8 mouse cellular contexts compared by ENCODE assay signal in the genomic region with DNA sequence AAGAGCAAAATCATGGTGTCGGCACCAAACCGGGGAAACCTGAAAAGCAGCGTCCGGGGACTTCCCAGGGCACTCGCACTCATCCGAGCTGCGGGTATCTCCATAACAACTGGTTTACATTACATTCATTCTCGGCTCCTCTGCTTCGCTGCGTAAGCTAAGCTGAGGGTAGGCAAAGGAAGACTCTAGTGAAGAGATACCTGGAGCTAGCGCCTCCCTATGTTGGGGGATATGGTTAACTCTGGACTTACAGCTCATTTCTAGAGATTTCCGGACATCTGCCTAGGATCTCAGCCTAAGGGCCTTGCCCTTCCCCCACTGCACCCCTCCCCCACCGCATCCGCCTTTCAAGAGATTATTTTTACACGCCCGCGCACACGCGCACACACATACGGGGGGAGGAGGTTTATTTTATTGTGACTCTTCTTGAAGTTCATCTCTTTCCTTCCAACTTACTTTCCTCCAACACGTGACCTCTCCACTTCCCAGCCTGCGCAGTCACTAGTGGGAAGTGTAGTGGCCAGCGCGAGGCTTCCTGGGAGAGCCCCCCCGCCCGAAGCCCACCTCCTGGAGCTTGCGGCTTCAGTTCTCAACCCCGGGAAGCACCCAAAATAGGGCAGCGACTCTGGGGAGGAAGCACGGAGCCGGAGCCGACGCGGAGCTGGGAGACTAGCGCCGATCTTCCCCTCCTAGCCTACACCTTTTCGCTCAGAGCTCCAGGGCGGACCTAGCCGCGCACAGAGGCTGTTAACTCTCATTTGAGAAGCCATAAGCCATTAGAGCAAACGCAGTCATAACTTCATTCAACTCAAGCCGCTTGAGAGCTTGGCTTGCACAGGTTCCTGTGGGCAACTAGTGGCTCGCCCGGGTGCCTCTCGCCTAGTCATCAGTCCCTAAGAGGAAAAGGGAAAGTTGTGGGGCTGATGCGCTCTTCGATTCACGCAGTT. TPM values are rescaled to one million over a fixed set of nuclear protein-coding genes. Genes with fewer than 3 reads are reported as not detected.
DNase-seq lines count a peak whose midpoint lies in the region; ATAC-seq lines count a peak whose summit lies in the region.

No protein-coding gene starts in this region.

- H3K9ac ChIP-seq in heart, embryonic 16.5 days (ENCODE audit: low read length) = no peak overlapping the region
- no peak overlapping the region for H3K9ac ChIP-seq in neural tube, embryonic 14.5 days (replicated peaks; ENCODE audit: low read depth, low read length)

- H3K4me2 ChIP-seq in heart, embryonic 16.5 days (ENCODE audit: low read depth, low read length) = peak overlapping the region; percentile 59
- peak overlapping the region; percentile 83 for H3K4me2 ChIP-seq in neural tube, embryonic 14.5 days (ENCODE audit: low read depth, low read length)

- H3K9me3 ChIP-seq in heart, embryonic 16.5 days (replicated peaks; ENCODE audit: control insufficient read depth, low read length) = no peaks in the 10 kb centered on the region
- H3K9me3 ChIP-seq in embryonic facial prominence, embryonic 10.5 days = no peaks in the 10 kb centered on the region
- H3K9me3 ChIP-seq in neural tube, embryonic 14.5 days (ENCODE audit: control insufficient read depth, low read length) = no peaks in the 10 kb centered on the region

- no peak overlapping the region for H3K27ac ChIP-seq in heart, embryonic 16.5 days (ENCODE audit: low read length)
- H3K27ac ChIP-seq in embryonic facial prominence, embryonic 10.5 days (replicated peaks) = no peak overlapping the region
- H3K27ac ChIP-seq in neural tube, embryonic 14.5 days (ENCODE audit: low read depth, low read length) = no peak overlapping the region

- H3K36me3 ChIP-seq in heart, embryonic 16.5 days (ENCODE audit: control insufficient read depth, insufficient read depth) = no peaks in the 10 kb centered on the region
- no peaks in the 10 kb centered on the region for H3K36me3 ChIP-seq in embryonic facial prominence, embryonic 10.5 days (replicated peaks)
- no peaks in the 10 kb centered on the region for H3K36me3 ChIP-seq in neural tube, embryonic 14.5 days (ENCODE audit: control insufficient read depth, insufficient read depth, low read length)

- H3K4me1 ChIP-seq in heart, embryonic 16.5 days (ENCODE audit: control insufficient read depth, insufficient read depth, low read length) = peaks cover 15% of the 10 kb centered on the region
- H3K4me1 ChIP-seq in embryonic facial prominence, embryonic 10.5 days = peaks cover 33% of the 10 kb centered on the region
- peaks cover 6% of the 10 kb centered on the region; the same call in 1 of the 2 replicates for H3K4me1 ChIP-seq in neural tube, embryonic 14.5 days (ENCODE audit: control insufficient read depth, insufficient read depth, low read length)

- no peak for ATAC-seq in heart, embryonic 16.5 days (replicated peaks; ENCODE audit: extremely low read depth, insufficient read depth, low FRiP score)
- no peak for ATAC-seq in neural tube, embryonic 14.5 days (ENCODE audit: low read depth)

- H3K4me3 ChIP-seq in heart, embryonic 16.5 days (ENCODE audit: low read length) = peak overlapping the region; percentile 28
- H3K4me3 ChIP-seq in embryonic facial prominence, embryonic 10.5 days = peak overlapping the region; percentile 62
- peak overlapping the region; percentile 39 for H3K4me3 ChIP-seq in neural tube, embryonic 14.5 days (ENCODE audit: low read depth, low read length)

- H3K27me3 ChIP-seq in heart, embryonic 16.5 days (ENCODE audit: control insufficient read depth, insufficient read depth, low read length) = peaks cover 56% of the 10 kb centered on the region
- peaks cover 71% of the 10 kb centered on the region for H3K27me3 ChIP-seq in embryonic facial prominence, embryonic 10.5 days (replicated peaks; ENCODE audit: low read depth, poor library complexity, severe bottlenecking)
- H3K27me3 ChIP-seq in neural tube, embryonic 14.5 days (ENCODE audit: control insufficient read depth, insufficient read depth, low read length) = peaks cover 34% of the 10 kb centered on the region

- no peak for DNase-seq in heart, postnatal 4 days
- peak; percentile 57 for DNase-seq in Muller cell, postnatal 12 days (ENCODE audit: inconsistent ontology term)
- DNase-seq in embryonic facial prominence, embryonic 10.5 days (ENCODE audit: low spot score) = peak; percentile 50
- peak; percentile 26 to 33 for DNase-seq in layer of hippocampus, postnatal 25 days (ENCODE audit: extremely low spot score in 1 of 2, low spot score in 1 of 2)
- DNase-seq in gastrocnemius, adult 18-20 months (ENCODE audit: low spot score) = no peak
- DNase-seq in kidney, adult 9 months = no peak

- WGBS in heart, embryonic 16.5 days = under 1% methylated on average over 48 of the region's 48 CpGs
- WGBS in embryonic facial prominence, embryonic 10.5 days = under 1% methylated on average over 48 of the region's 48 CpGs
- under 1% methylated on average over 48 of the region's 48 CpGs for whole genome bisulfite sequencing in neural tube, embryonic 14.5 days

RNA-seq across cellular contexts. Expression of a gene that starts 0.7 kb away (rescaled TPM):
- 0.50 and 0.55 TPM in 2 replicates for polyA plus RNA-seq in heart, embryonic 16.5 days (2015; fragmentation: Nextera tagmentation; extraction: Ambion mirVana)
- total RNA-seq in heart, postnatal 4 days (2021) = under 1 TPM; 0.47 to 0.67 TPM
- polyA plus RNA-seq in embryonic facial prominence, embryonic 10.5 days (2016; fragmentation: Nextera tagmentation; extraction: Ambion mirVana) = 3.0 and 3.4 TPM in 2 replicates
- total RNA-seq in layer of hippocampus, postnatal 25 days (2021) = 10 to 100 TPM; 29.1 to 35.6 TPM
- polyA plus RNA-seq in neural tube, embryonic 14.5 days (2014; fragmentation: Nextera tagmentation; extraction: Ambion mirVana) = 5.0 and 5.7 TPM in 2 replicates
- total RNA-seq in gastrocnemius, adult 18-20 months (2021) = under 1 TPM; 0.25 to 0.33 TPM

Comparison
In these comparisons a context has a peak if more than half of its experiments do, and no peak if none do; other contexts are left out.
1. DNase-seq: peak in Muller cell, postnatal 12 days (single experiment), embryonic facial prominence, embryonic 10.5 days (single experiment) and layer of hippocampus, postnatal 25 days (2 of 2); none in heart, postnatal 4 days (single experiment), gastrocnemius, adult 18-20 months (single experiment) and kidney, adult 9 months (single experiment).
2. RNA of a gene that starts 0.7 kb away (total RNA-seq): 29.1 to 35.6 TPM in layer of hippocampus, postnatal 25 days; 0.47 to 0.67 TPM in heart, postnatal 4 days and 0.25 to 0.33 TPM in gastrocnemius, adult 18-20 months; every median in the first group is over 10 times any median in the second.
3. Peak in every context shown above with its lines, with median percentiles within 50 percentile points of each other: H3K4me3 ChIP-seq.